Mouse (Mus musculus) splenic B cell, adult 2 months (primary cell): ENCODE measurements at regions not wholly inside any gene's neighbourhood (a gene's known extent, or its start where the extent isn't known, plus 50 kb on each side); places are given as distances from the start of the nearest gene placed in this dataset.

ENCODE experiments used
- DNase-seq: peaks from one replicate; pipeline ENCODE4 v3.0.0-alpha.2; 2011; ENCODE audit warnings: low read depth, low spot score
- H3K27me3 ChIP-seq: 2 replicates; pipeline ENCODE4 v1.6.1; 2012; ENCODE audit warnings: mild to moderate bottlenecking, low read length, moderate library complexity, mixed read lengths; ENCODE audit not compliant: control insufficient read depth, poor library complexity, insufficient read depth, severe bottlenecking
- H3K36me3 ChIP-seq: 2 replicates; pipeline ENCODE4 v1.6.1; 2012; ENCODE audit warnings: mild to moderate bottlenecking, low read length, moderate library complexity, mixed read lengths; ENCODE audit not compliant: control insufficient read depth, poor library complexity, insufficient read depth, severe bottlenecking

- no peaks in the 10 kb centered on the region for H3K36me3 ChIP-seq
- no peak for DNase-seq
- no peaks in the 10 kb centered on the region for H3K27me3 ChIP-seq
These were observed 309.9 kb upstream of the Megf9 start for GRCm38 (mm10) chr4:70844742-70845141.

GRCm38 (mm10) chr4:70810956-70811316, 276.1 kb upstream of the Megf9 start:
- no peaks in the 10 kb centered on the region for H3K36me3 ChIP-seq
- DNase-seq = no peak
- no peaks in the 10 kb centered on the region for H3K27me3 ChIP-seq

- H3K36me3 ChIP-seq = no peaks in the 10 kb centered on the region
- H3K27me3 ChIP-seq = no peaks in the 10 kb centered on the region
- DNase-seq = no peak
These were observed 275.6 kb upstream of the Megf9 start for GRCm38 (mm10) chr4:70810311-70810955.

GRCm38 (mm10) chr4:70804925-70805342, 270.1 kb upstream of the Megf9 start:
- DNase-seq = no peak
- H3K27me3 ChIP-seq = no peaks in the 10 kb centered on the region
- H3K36me3 ChIP-seq = no peaks in the 10 kb centered on the region

GRCm38 (mm10) chr4:70798483-70798882, 263.7 kb upstream of the Megf9 start:
- no peak for DNase-seq
- Histone ChIP-seq H3K27me3 (no peaks in the 10 kb centered on the region), H3K36me3 (no peaks in the 10 kb centered on the region)

GRCm38 (mm10) chr4:70797935-70798334, 263.1 kb upstream of the Megf9 start:
- Histone ChIP-seq H3K27me3 (no peaks in the 10 kb centered on the region), H3K36me3 (no peaks in the 10 kb centered on the region)
- DNase-seq = no peak

- no peaks in the 10 kb centered on the region for H3K36me3 ChIP-seq
- H3K27me3 ChIP-seq = no peaks in the 10 kb centered on the region
- DNase-seq = no peak
These were observed 248.7 kb upstream of the Megf9 start for GRCm38 (mm10) chr4:70783487-70783886.

- no peaks in the 10 kb centered on the region for H3K36me3 ChIP-seq
- H3K27me3 ChIP-seq = no peaks in the 10 kb centered on the region
- no peak for DNase-seq
These were observed 246.8 kb upstream of the Megf9 start for GRCm38 (mm10) chr4:70781591-70781990.

GRCm38 (mm10) chr4:70776273-70776672, 241.5 kb upstream of the Megf9 start:
- DNase-seq = no peak
- no peaks in the 10 kb centered on the region for H3K27me3 ChIP-seq
- H3K36me3 ChIP-seq = no peaks in the 10 kb centered on the region

- no peaks in the 10 kb centered on the region for H3K27me3 ChIP-seq
- no peaks in the 10 kb centered on the region for H3K36me3 ChIP-seq
- no peak for DNase-seq
These were observed 208.6 kb upstream of the Megf9 start for GRCm38 (mm10) chr4:70743425-70743824.

GRCm38 (mm10) chr4:70742002-70742401, 207.2 kb upstream of the Megf9 start:
- no peaks in the 10 kb centered on the region for H3K36me3 ChIP-seq
- no peaks in the 10 kb centered on the region for H3K27me3 ChIP-seq
- DNase-seq = no peak

GRCm38 (mm10) chr4:70741121-70741520, 206.3 kb upstream of the Megf9 start:
- DNase-seq = no peak
- Histone ChIP-seq H3K27me3 (no peaks in the 10 kb centered on the region), H3K36me3 (no peaks in the 10 kb centered on the region)

GRCm38 (mm10) chr4:70709126-70709689, 174.4 kb upstream of the Megf9 start:
- DNase-seq = no peak
- Histone ChIP-seq H3K36me3 (no peaks in the 10 kb centered on the region), H3K27me3 (no peaks in the 10 kb centered on the region)

- Histone ChIP-seq H3K27me3 (no peaks in the 10 kb centered on the region), H3K36me3 (no peaks in the 10 kb centered on the region)
- no peak for DNase-seq
These were observed 170.4 kb upstream of the Megf9 start for GRCm38 (mm10) chr4:70705128-70705752.

GRCm38 (mm10) chr4:70700894-70701293, 166.1 kb upstream of the Megf9 start:
- Histone ChIP-seq H3K27me3 (no peaks in the 10 kb centered on the region), H3K36me3 (no peaks in the 10 kb centered on the region)
- no peak for DNase-seq
